Mouse (Mus musculus) intestine, embryonic 16.5 days (tissue): ENCODE measurements at regions not wholly inside any gene's neighbourhood (a gene's known extent, or its start where the extent isn't known, plus 50 kb on each side); places are given as distances from the start of the nearest gene placed in this dataset.

ENCODE experiments used
- ATAC-seq: fragments of 200-750 bp; cut with Nextera tagmentation; 2 replicates; pipeline ENCODE4 v1.8.0; 2017; ENCODE audit warnings: moderate TSS enrichment, moderate library complexity
- H3K27ac ChIP-seq: fragments of 300-500 bp; sonication (generic); 2 replicates; pipeline ENCODE4 v1.5.1; 2014; ENCODE audit warnings: mild to moderate bottlenecking, low read length
- H3K27me3 ChIP-seq: fragments of 300-500 bp; sonication (generic); replicated peaks from 2 replicates; pipeline ENCODE4 v1.6.1; 2014; ENCODE audit warnings: low read length, control low read depth, mixed read lengths; ENCODE audit not compliant: control insufficient read depth, insufficient read depth
- H3K36me3 ChIP-seq: fragments of 300-500 bp; sonication (generic); 2 replicates; pipeline ENCODE4 v1.6.1; 2014; ENCODE audit warnings: low read length, control low read depth; ENCODE audit not compliant: control insufficient read depth, insufficient read depth
- H3K4me1 ChIP-seq: fragments of 300-500 bp; sonication (generic); 2 replicates; pipeline ENCODE4 v1.6.1; 2014; ENCODE audit warnings: low read length, control low read depth, mixed read lengths; ENCODE audit not compliant: control insufficient read depth, insufficient read depth
- H3K4me2 ChIP-seq: fragments of 300-500 bp; sonication (generic); 2 replicates; pipeline ENCODE4 v1.6.1; 2014; ENCODE audit warnings: low read depth, low read length, control low read depth
- H3K4me3 ChIP-seq: fragments of 300-500 bp; sonication (generic); 2 replicates; pipeline ENCODE4 v1.5.1; 2014; ENCODE audit warnings: mild to moderate bottlenecking, low read length
- H3K9ac ChIP-seq: fragments of 300-500 bp; sonication (generic); 2 replicates; pipeline ENCODE4 v1.6.1; 2014; ENCODE audit warnings: low read depth, low read length
- H3K9me3 ChIP-seq: fragments of 300-500 bp; sonication (generic); 2 replicates; pipeline ENCODE4 v1.6.1; 2016; ENCODE audit warnings: low read length, control low read depth; ENCODE audit not compliant: control insufficient read depth
- WGBS: fragments of 180-500 bp; shearing (Covaris S2); extraction: QIAGEN DNeasy Blood & Tissue Kit; methylation state at CpG from one replicate; pipeline ENCODE4 v1.1.7; 2014; 5-methylcytosine and 5-hydroxymethylcytosine counted together

- ATAC-seq, result no peak
- WGBS, result 97% methylated on average over 9 of the region's 9 CpGs
- no peak overlapping the region for H3K4me2 ChIP-seq
- no peak overlapping the region for H3K27ac ChIP-seq
- H3K9me3 ChIP-seq, result no peaks in the 10 kb centered on the region
- H3K4me3 ChIP-seq, result no peak overlapping the region
- no peaks in the 10 kb centered on the region for H3K36me3 ChIP-seq
- no peaks in the 10 kb centered on the region for H3K4me1 ChIP-seq
- no peak overlapping the region for H3K9ac ChIP-seq
- H3K27me3 ChIP-seq, result no peaks in the 10 kb centered on the region
Observed at GRCm38 (mm10) chr2:131766500-131766899, 93.0 kb downstream of the Erv3 start.

GRCm38 (mm10) chr2:131761507-131761906, 98.0 kb downstream of the Erv3 start:
- no peaks in the 10 kb centered on the region for H3K4me1 ChIP-seq
- no peak for ATAC-seq
- H3K4me3 ChIP-seq, result no peak overlapping the region
- no peak overlapping the region for H3K9ac ChIP-seq
- no peaks in the 10 kb centered on the region for H3K27me3 ChIP-seq
- H3K36me3 ChIP-seq, result no peaks in the 10 kb centered on the region
- H3K9me3 ChIP-seq, result no peaks in the 10 kb centered on the region
- H3K4me2 ChIP-seq, result no peak overlapping the region
- 92% methylated on average over 2 of the region's 2 CpGs for WGBS
- H3K27ac ChIP-seq, result no peak overlapping the region

GRCm38 (mm10) chr2:131757183-131757903, 102.2 kb downstream of the Erv3 start:
- no peak overlapping the region for H3K4me3 ChIP-seq
- WGBS, result 74% methylated on average over 7 of the region's 7 CpGs
- H3K27me3 ChIP-seq, result no peaks in the 10 kb centered on the region
- H3K4me1 ChIP-seq, result no peaks in the 10 kb centered on the region
- no peak for ATAC-seq
- no peak overlapping the region for H3K4me2 ChIP-seq
- no peak overlapping the region for H3K9ac ChIP-seq
- no peak overlapping the region for H3K27ac ChIP-seq
- no peaks in the 10 kb centered on the region for H3K36me3 ChIP-seq
- no peaks in the 10 kb centered on the region for H3K9me3 ChIP-seq

- H3K4me2 ChIP-seq, result no peak overlapping the region
- no peak overlapping the region for H3K9ac ChIP-seq
- no peaks in the 10 kb centered on the region for H3K36me3 ChIP-seq
- no peak overlapping the region for H3K4me3 ChIP-seq
- H3K27ac ChIP-seq, result no peak overlapping the region
- WGBS, result 47% methylated on average over 2 of the region's 2 CpGs
- no peaks in the 10 kb centered on the region for H3K9me3 ChIP-seq
- H3K27me3 ChIP-seq, result no peaks in the 10 kb centered on the region
- no peak for ATAC-seq
- no peaks in the 10 kb centered on the region for H3K4me1 ChIP-seq
Observed at GRCm38 (mm10) chr2:131755107-131755506, 104.4 kb downstream of the Erv3 start.

- Histone ChIP-seq H3K9me3 (no peaks in the 10 kb centered on the region), H3K4me1 (no peaks in the 10 kb centered on the region), H3K27ac (no peak overlapping the region), H3K4me2 (no peak overlapping the region), H3K4me3 (no peak overlapping the region), H3K27me3 (no peaks in the 10 kb centered on the region), H3K9ac (no peak overlapping the region), H3K36me3 (no peaks in the 10 kb centered on the region)
- ATAC-seq, result no peak
- 68% methylated on average over 2 of the region's 2 CpGs for WGBS
Observed at GRCm38 (mm10) chr2:131753436-131753835, 106.1 kb downstream of the Erv3 start.

- H3K36me3 ChIP-seq, result no peaks in the 10 kb centered on the region
- H3K27ac ChIP-seq, result no peak overlapping the region
- no peak overlapping the region for H3K4me2 ChIP-seq
- no peak for ATAC-seq
- WGBS, result 56% methylated on average over 6 of the region's 6 CpGs
- H3K4me3 ChIP-seq, result no peak overlapping the region
- no peak overlapping the region for H3K9ac ChIP-seq
- H3K9me3 ChIP-seq, result no peaks in the 10 kb centered on the region; the same call in 1 of the 2 replicates
- H3K4me1 ChIP-seq, result no peaks in the 10 kb centered on the region
- H3K27me3 ChIP-seq, result no peaks in the 10 kb centered on the region
Observed at GRCm38 (mm10) chr2:131750679-131751078, 108.9 kb downstream of the Erv3 start.

- 44% methylated on average over 4 of the region's 4 CpGs for WGBS
- no peaks in the 10 kb centered on the region for H3K27me3 ChIP-seq
- H3K9me3 ChIP-seq, result no peaks in the 10 kb centered on the region; the same call in 1 of the 2 replicates
- H3K4me1 ChIP-seq, result no peaks in the 10 kb centered on the region
- no peak for ATAC-seq
- no peaks in the 10 kb centered on the region for H3K36me3 ChIP-seq
- H3K9ac ChIP-seq, result no peak overlapping the region
- no peak overlapping the region for H3K4me3 ChIP-seq
- no peak overlapping the region for H3K4me2 ChIP-seq
- H3K27ac ChIP-seq, result no peak overlapping the region
Observed at GRCm38 (mm10) chr2:131750206-131750605, 109.3 kb downstream of the Erv3 start.

- ATAC-seq, result no peak
- Histone ChIP-seq H3K36me3 (no peaks in the 10 kb centered on the region), H3K4me2 (no peak overlapping the region), H3K27me3 (no peaks in the 10 kb centered on the region), H3K4me1 (no peaks in the 10 kb centered on the region), H3K9ac (no peak overlapping the region), H3K9me3 (no peaks in the 10 kb centered on the region; the same call in 1 of the 2 replicates), H3K4me3 (no peak overlapping the region), H3K27ac (no peak overlapping the region)
- 70% methylated on average over 3 of the region's 3 CpGs for WGBS
Observed at GRCm38 (mm10) chr2:131749746-131750145, 109.8 kb downstream of the Erv3 start.

- Histone ChIP-seq H3K9ac (no peak overlapping the region), H3K27ac (no peak overlapping the region), H3K4me3 (no peak overlapping the region), H3K9me3 (no peaks in the 10 kb centered on the region; the same call in 1 of the 2 replicates), H3K4me2 (no peak overlapping the region), H3K4me1 (no peaks in the 10 kb centered on the region), H3K27me3 (no peaks in the 10 kb centered on the region), H3K36me3 (no peaks in the 10 kb centered on the region)
- WGBS, result 45% methylated on average over 10 of the region's 10 CpGs
- 0 out of 2 replicates have a peak, but pooled peaks have one; percentile 13 for ATAC-seq
Observed at GRCm38 (mm10) chr2:131748791-131749190, 110.8 kb downstream of the Erv3 start.

GRCm38 (mm10) chr2:131747707-131748106, 111.8 kb downstream of the Erv3 start:
- no peaks in the 10 kb centered on the region for H3K27me3 ChIP-seq
- no peak overlapping the region for H3K9ac ChIP-seq
- WGBS, result 82% methylated on average over 4 of the region's 4 CpGs
- no peak for ATAC-seq
- H3K4me1 ChIP-seq, result no peaks in the 10 kb centered on the region
- H3K36me3 ChIP-seq, result no peaks in the 10 kb centered on the region
- H3K4me3 ChIP-seq, result no peak overlapping the region
- no peak overlapping the region for H3K4me2 ChIP-seq
- H3K27ac ChIP-seq, result no peak overlapping the region
- H3K9me3 ChIP-seq, result no peaks in the 10 kb centered on the region; the same call in 1 of the 2 replicates
